Mouse (Mus musculus) brain, embryonic 14.5 days (tissue): ENCODE measurements at regions not wholly inside any gene's neighbourhood (a gene's known extent, or its start where the extent isn't known, plus 50 kb on each side); places are given as distances from the start of the nearest gene placed in this dataset.

Experiments used
- CTCF ChIP-seq: fragments of 200-500 bp; IDR thresholded peaks from 2 replicates; pipeline ENCODE4 v1.5.1; 2012; ENCODE audit warnings: inconsistent platforms, mild to moderate bottlenecking, moderate library complexity, borderline replicate concordance; ENCODE audit not compliant: insufficient read depth, insufficient read length; ENCODE audit errors: extremely low read depth
- POLR2A ChIP-seq: fragments of 200-500 bp; IDR thresholded peaks from 2 replicates; pipeline ENCODE4 v1.6.1; 2012; ENCODE audit warnings: mild to moderate bottlenecking, inconsistent platforms, borderline replicate concordance; ENCODE audit not compliant: poor library complexity, insufficient read depth, insufficient read length, severe bottlenecking; ENCODE audit errors: extremely low read depth

DNA sequence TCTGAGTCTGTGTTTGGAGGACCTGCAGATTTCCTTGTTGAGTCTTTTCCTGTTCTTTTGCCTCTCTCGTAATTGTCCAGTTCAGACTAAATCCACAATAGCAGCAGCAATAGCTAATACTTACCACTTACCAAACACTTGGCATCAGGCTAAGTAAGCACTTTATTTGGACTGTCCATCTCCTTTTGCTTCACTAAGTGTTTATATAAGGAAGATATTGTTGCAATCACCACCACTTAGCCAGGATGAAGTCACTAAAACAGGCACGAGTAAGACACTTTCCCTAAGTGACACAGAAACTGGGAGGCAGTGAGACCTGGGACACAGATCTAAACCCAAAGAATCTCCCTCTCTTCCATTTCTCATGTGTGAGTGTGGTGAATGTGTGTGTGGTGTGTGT lies 52.9 kb upstream of the Max start:
- TF ChIP-seq CTCF (no peak), POLR2A (no peak)
